Mouse (Mus musculus) adipose tissue, adult 10 weeks (tissue): ENCODE results near the gene Tfpi. TPM values are rescaled to one million over a fixed set of nuclear protein-coding genes. Genes with fewer than 3 reads are reported as not detected.

ENCODE experiments used
- polyA plus RNA-seq: library from polyadenylated mRNA; stranded (reverse); fragments of 350-450 nt; fragmentation: Illumina TruSeq; extraction: RNeasy Lipid Tissue Mini Kit (QIAGEN cat#74804); gene quantifications from one replicate; pipeline ENCODE4 v1.2.3, GENCODE M21; 2014; ENCODE audit warnings: low read depth, low replicate concordance

The Tfpi gene
- polyA plus RNA-seq, result 22.1 TPM

GRCm38 (mm10) chr2:84476577-84476976 is at the start of gene Tfpi:
Gene Tfpi (minus strand): TSS chr2:84476775.

GRCm38 (mm10) chr2:84425138-84425537 is 51.4 kb downstream of the Tfpi start, which contains the start of gene Calcrl:
Gene Calcrl (minus strand): TSS chr2:84425411.

Other genes with a start within 250 kb of the Tfpi start
- 12.0 TPM for gene Calcrl, start 51.4 kb downstream of the Tfpi start, polyA plus RNA-seq
- gene Ctnnd1, start 174.0 kb upstream of the Tfpi start, polyA plus RNA-seq, result 89.6 TPM
- gene Btbd18, start 182.3 kb upstream of the Tfpi start, polyA plus RNA-seq, result not detected
- 38.3 TPM for gene Selenoh, start 194.0 kb upstream of the Tfpi start, polyA plus RNA-seq
- not detected for gene Gm28635, start 201.3 kb upstream of the Tfpi start, polyA plus RNA-seq
- gene Med19, start 201.6 kb upstream of the Tfpi start, polyA plus RNA-seq, result 27.6 TPM
- 86.7 TPM for gene Tmx2, start 202.4 kb upstream of the Tfpi start, polyA plus RNA-seq
- gene Zdhhc5, start 238.4 kb upstream of the Tfpi start, polyA plus RNA-seq, result 52.8 TPM